8 mouse cellular contexts compared by ENCODE assay signal in the genomic region with DNA sequence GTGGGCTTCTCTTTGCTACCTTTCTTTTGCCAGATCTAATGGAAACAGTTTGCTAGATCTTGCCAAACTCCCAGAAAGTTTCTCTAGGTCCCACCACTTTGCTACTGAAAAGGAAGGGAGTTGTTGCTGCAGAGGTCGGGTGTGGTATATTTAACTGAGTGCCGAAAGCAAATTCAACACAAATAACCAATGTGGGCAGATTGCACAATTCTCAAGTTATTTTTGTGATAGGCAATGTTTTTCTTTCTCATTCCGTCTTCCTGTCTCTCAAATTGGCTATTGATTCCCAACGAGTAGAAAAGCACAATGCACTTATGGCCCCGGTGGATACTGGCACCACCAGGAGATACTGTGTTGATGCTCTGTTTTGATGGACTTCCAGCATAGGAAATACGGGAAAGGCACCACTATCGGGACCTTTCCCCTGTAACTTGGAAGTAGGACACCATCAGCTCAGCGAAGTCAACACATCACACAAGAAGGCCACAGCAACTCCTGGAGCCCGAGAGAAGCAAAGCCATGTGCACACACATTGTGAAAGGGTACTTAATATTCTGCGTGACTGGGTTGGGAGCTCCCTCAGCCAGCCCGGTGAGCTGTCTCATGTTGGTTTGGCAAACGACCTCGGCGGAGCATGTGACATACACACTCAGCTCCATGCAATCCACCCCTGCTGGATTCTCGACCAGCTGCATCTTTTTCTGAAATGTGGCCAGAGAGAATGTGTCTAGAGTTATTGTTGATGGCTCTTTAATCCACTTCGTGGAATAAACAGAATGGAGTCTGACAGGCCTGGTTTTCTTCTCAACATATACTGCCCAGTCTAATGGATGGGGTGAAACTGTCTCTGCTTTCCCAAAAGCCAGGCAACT. TPM values are rescaled to one million over a fixed set of nuclear protein-coding genes. Genes with fewer than 3 reads are reported as not detected.
DNase-seq lines count a peak whose midpoint lies in the region; ATAC-seq and TF ChIP-seq lines count a peak whose summit lies in the region.

No protein-coding gene starts in this region.

- DNase-seq in forebrain, embryonic 10.5 days (ENCODE audit: extremely low spot score, low spot score) = no peak
- no peak for DNase-seq in forebrain, embryonic 11.5 days (ENCODE audit: low spot score)
- DNase-seq in adipocyte (ENCODE audit: low spot score) = peak; percentile 71
- peak; percentile 63 for DNase-seq in gastrocnemius, postnatal 14 days
- DNase-seq in lung, adult 2 months = peak; percentile 36
- no peak for DNase-seq in cerebellum, adult 8-10 months

- peaks cover 15% of the 10 kb centered on the region for H3K27me3 ChIP-seq in forebrain, embryonic 10.5 days (ENCODE audit: poor library complexity, severe bottlenecking)
- H3K27me3 ChIP-seq in forebrain, embryonic 11.5 days (ENCODE audit: control insufficient read depth, insufficient read depth, low read length) = no peaks in the 10 kb centered on the region
- no peaks in the 10 kb centered on the region for H3K27me3 ChIP-seq in hindbrain, embryonic 16.5 days (replicated peaks; ENCODE audit: control insufficient read depth, insufficient read depth, low read length)

- H3K4me2 ChIP-seq in forebrain, embryonic 11.5 days (ENCODE audit: low read depth, low read length, severe bottlenecking) = no peak overlapping the region
- H3K4me2 ChIP-seq in hindbrain, embryonic 16.5 days (ENCODE audit: low read length) = no peak overlapping the region

- ATAC-seq in forebrain, embryonic 11.5 days (replicated peaks; ENCODE audit: low FRiP score) = no peak
- ATAC-seq in hindbrain, embryonic 16.5 days = peak; percentile 82
- ATAC-seq in neutrophil, adult 5-6 weeks (ENCODE audit: extremely low read depth, insufficient number of reproducible peaks, low FRiP score, poor library complexity, severe bottlenecking) = 0 out of 2 replicates have a peak, but pooled peaks have one; percentile 35

- no peak overlapping the region for H3K4me3 ChIP-seq in forebrain, embryonic 10.5 days
- no peak overlapping the region for H3K4me3 ChIP-seq in forebrain, embryonic 11.5 days (ENCODE audit: low read depth, low read length)
- no peak overlapping the region for H3K4me3 ChIP-seq in hindbrain, embryonic 16.5 days (ENCODE audit: low read length)
- H3K4me3 ChIP-seq in lung, adult 2 months (replicated peaks; ENCODE audit: extremely low read depth, low read depth, low read length) = no peak overlapping the region

- TF ChIP-seq POLR2A in lung, adult 2 months (IDR thresholded peaks at IDR 0.05; ENCODE audit: borderline replicate concordance, extremely low read depth, low read depth, low read length) = no peak

- H3K27ac ChIP-seq in forebrain, embryonic 10.5 days = peak overlapping the region; percentile 72
- H3K27ac ChIP-seq in forebrain, embryonic 11.5 days (ENCODE audit: low read depth, low read length) = no peak overlapping the region
- H3K27ac ChIP-seq in hindbrain, embryonic 16.5 days (ENCODE audit: low read depth, low read length) = peak overlapping the region; percentile 40

- H3K4me1 ChIP-seq in forebrain, embryonic 10.5 days = peaks cover 34% of the 10 kb centered on the region
- H3K4me1 ChIP-seq in forebrain, embryonic 11.5 days (replicated peaks; ENCODE audit: control insufficient read depth, insufficient read depth, low read length) = peaks cover 3% of the 10 kb centered on the region; the same call in 1 of the 2 replicates
- H3K4me1 ChIP-seq in hindbrain, embryonic 16.5 days (ENCODE audit: control insufficient read depth, insufficient read depth, low read depth, low read length) = peaks cover 11% of the 10 kb centered on the region
- H3K4me1 ChIP-seq in lung, adult 2 months (ENCODE audit: control insufficient read depth, insufficient read depth, low read length) = peaks cover 11% of the 10 kb centered on the region

- H3K36me3 ChIP-seq in forebrain, embryonic 10.5 days (replicated peaks) = no peaks in the 10 kb centered on the region
- H3K36me3 ChIP-seq in forebrain, embryonic 11.5 days (ENCODE audit: control insufficient read depth, insufficient read depth, low read length) = no peaks in the 10 kb centered on the region
- H3K36me3 ChIP-seq in hindbrain, embryonic 16.5 days (ENCODE audit: control insufficient read depth, insufficient read depth, low read length) = no peaks in the 10 kb centered on the region

- no peak overlapping the region for H3K9ac ChIP-seq in forebrain, embryonic 11.5 days (ENCODE audit: low read length)
- H3K9ac ChIP-seq in hindbrain, embryonic 16.5 days (ENCODE audit: low read depth, low read length) = no peak overlapping the region

- 82% methylated on average over 16 of the region's 16 CpGs for WGBS in forebrain, embryonic 10.5 days
- WGBS in forebrain, embryonic 11.5 days = 75% methylated on average over 16 of the region's 16 CpGs
- WGBS in hindbrain, embryonic 16.5 days = 47% methylated on average over 16 of the region's 16 CpGs
- 17% methylated on average over 16 of the region's 16 CpGs for WGBS in lung, adult 2 months

- no peak for TF ChIP-seq CTCF in lung, adult 2 months (IDR thresholded peaks at IDR 0.05; ENCODE audit: insufficient read depth, low read length)

- intact Hi-C loops in gastrocnemius, postnatal 14 days (cut with DNase I; ENCODE audit: low total_unique reads) = no loop called here

- peaks cover 18% of the 10 kb centered on the region for H3K9me3 ChIP-seq in forebrain, embryonic 10.5 days
- no peaks in the 10 kb centered on the region for H3K9me3 ChIP-seq in forebrain, embryonic 11.5 days (ENCODE audit: control insufficient read depth, low read length)
- H3K9me3 ChIP-seq in hindbrain, embryonic 16.5 days (ENCODE audit: control insufficient read depth, low read length) = no peaks in the 10 kb centered on the region

RNA-seq across cellular contexts. Expression of gene Mcur1, which starts 35.3 kb away (rescaled TPM):
- 10.1 and 10.5 TPM in 2 replicates for polyA plus RNA-seq in forebrain, embryonic 10.5 days (2016; fragmentation: Nextera tagmentation; extraction: Ambion mirVana)
- polyA plus RNA-seq in forebrain, embryonic 11.5 days (2014; fragmentation: Nextera tagmentation; extraction: Ambion mirVana) = 12.2 and 12.9 TPM in 2 replicates
- total RNA-seq in gastrocnemius, postnatal 14 days (2021) = 10 to 100 TPM; 21.1 to 21.8 TPM
- polyA plus RNA-seq in hindbrain, embryonic 16.5 days (2015; fragmentation: Nextera tagmentation; extraction: Ambion mirVana) = 6.2 and 8.0 TPM in 2 replicates
- 23.2 and 24.3 TPM in 2 replicates for polyA plus RNA-seq in lung, adult 2 months (2012; rRNA removed)
- total RNA-seq in neutrophil, adult 5-6 weeks (2017) = 24.2 and 32.5 TPM in 2 replicates

RNA-seq across cellular contexts. Expression of gene Ranbp9, which starts 43.6 kb away (rescaled TPM):
- 8.2 and 10.6 TPM in 2 replicates for polyA plus RNA-seq in forebrain, embryonic 10.5 days (2016; fragmentation: Nextera tagmentation; extraction: Ambion mirVana)
- polyA plus RNA-seq in forebrain, embryonic 11.5 days (2014; fragmentation: Nextera tagmentation; extraction: Ambion mirVana) = 12.5 and 15.3 TPM in 2 replicates
- 10 to 100 TPM; 33.5 to 36.1 TPM for total RNA-seq in gastrocnemius, postnatal 14 days (2021)
- polyA plus RNA-seq in hindbrain, embryonic 16.5 days (2015; fragmentation: Nextera tagmentation; extraction: Ambion mirVana) = 10.0 and 11.2 TPM in 2 replicates
- 17.1 and 17.7 TPM in 2 replicates for polyA plus RNA-seq in lung, adult 2 months (2012; rRNA removed)
- total RNA-seq in neutrophil, adult 5-6 weeks (2017) = 94.4 and 100 TPM in 2 replicates

Comparison
In these comparisons a context has a peak if more than half of its experiments do, and no peak if none do; other contexts are left out.
1. DNase-seq: peak in adipocyte (single experiment), gastrocnemius, postnatal 14 days (single experiment) and lung, adult 2 months (single experiment); none in forebrain, embryonic 10.5 days (single experiment), forebrain, embryonic 11.5 days (single experiment) and cerebellum, adult 8-10 months (single experiment).